Mouse (Mus musculus): ENCODE measurements around the gene Pawr.

The Pawr gene

DNA sequence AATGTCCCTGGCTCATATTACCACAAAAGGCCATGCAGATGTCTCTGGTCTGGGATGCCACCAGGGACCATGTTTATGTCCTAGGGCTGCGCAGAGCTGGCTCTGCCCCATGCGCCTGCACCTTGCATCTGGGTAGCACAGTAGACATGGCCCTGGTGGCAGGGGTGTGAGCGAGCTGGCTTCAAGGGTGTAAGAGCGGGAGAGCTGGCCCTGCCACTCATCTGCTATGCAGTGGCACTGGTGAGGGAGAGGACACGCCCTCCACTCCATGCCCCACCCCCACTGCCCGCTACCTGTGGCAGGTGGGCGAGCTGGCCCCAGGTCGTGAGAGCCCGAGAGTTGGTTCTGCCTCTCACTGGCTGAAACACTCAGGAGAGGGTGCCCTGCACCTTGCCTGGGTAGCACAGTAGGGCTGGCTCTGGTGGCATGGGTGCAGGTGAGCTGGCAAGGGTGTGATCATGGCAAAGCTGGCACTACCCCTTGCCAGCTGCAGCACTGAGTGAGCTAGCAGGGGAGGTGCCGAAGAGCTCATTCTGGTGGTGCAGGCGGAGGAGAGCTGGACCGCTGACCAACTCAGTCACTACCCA is 24.8 kb downstream of the Pawr start:
- no peak for DNase-seq (ENCODE audit: low spot score)

DNA sequence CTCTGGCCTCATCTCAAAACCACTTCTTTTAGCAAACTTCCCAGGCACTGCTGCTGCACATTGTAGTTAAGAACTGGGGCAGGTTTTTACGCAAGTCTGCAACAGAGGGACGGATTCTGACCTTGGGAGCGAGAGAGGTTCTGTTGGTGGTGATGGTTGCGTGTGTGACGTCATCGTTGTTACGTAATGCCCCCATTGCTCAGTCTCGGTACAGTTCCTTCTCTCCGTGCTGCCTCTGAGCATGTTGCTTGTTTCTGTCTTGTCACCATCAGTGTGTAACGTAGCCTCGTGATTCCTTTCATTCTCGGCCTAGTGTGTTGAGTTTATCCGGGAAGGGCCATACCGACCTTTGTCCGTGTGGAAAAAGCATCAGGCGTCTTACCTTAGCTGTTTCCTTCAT is 28.1 kb downstream of the Pawr start:
- DNase-seq (ENCODE audit: low spot score) = no peak

DNA sequence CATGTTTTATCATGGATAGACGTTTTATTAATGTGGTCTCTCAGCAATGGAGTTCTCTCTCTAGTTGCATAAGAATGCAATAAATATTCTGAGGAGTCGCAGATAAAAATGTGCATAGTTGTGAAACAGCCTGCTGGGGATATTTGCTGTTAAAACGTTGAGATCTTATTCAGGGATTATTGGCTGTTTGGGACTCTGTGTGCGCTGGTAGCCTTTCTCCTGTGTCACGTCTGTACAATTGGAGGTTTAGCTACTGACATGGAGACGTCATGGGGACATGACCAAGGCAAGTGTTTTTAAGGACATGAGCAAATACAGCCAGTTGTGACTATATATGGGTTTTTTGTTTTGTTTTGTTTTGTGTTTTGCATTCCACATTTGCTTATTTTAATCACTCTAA is 28.9 kb downstream of the Pawr start:
- DNase-seq (ENCODE audit: low spot score) = no peak

DNA sequence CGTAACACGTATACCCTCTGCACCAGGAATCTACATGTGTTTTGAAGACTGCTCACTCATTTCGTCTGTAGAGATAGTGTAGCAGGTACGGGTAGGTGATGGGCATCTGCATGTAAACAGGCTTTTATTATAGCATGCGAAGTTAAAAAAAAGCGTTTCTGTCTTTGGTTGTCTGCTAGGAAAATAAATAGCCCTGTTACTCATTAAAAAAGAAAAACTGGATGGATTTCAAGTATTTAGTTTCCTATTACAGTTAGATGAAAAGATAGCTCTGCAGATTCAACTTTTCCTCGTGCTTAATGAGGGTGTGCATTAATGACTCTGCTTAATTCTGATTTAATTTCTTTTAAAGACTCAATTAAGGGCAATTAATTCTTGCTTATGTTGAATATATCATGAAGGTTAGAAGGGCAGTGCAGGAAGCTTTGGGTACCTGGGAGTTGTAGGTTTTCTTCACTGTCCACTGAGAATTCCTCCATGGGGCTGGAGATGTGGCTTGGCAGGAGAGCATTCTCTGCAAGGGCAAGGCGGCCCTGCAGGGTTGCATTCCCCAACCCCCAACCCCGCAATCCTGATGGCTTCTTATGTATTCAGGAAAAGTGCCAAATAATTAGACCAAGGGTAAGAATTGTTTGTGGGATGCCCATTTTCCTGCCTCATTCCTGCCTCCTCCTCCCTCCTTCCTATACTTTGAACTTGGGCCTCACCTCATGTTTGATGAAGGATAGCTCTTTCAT is 29.7 kb downstream of the Pawr start:
- DNase-seq (ENCODE audit: low spot score) = no peak

DNA sequence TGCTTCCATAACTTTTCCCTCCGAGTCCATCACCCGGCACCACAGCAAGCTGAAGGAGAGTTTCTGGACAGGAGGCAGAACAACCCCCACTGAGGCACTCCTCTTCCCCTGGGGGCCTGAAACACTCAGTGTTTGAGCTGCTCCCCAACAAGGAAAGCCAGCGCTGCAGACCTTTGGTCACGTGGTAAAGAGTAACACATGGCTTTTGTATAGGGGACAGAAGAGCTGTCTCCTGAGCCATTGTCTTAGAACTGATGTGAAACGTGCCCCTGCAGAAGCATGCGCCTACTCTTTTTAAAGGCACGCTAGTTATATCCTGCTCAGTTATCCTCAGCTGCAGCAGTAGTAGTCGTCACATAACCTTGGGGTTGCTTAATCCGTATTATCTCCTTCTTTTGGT is 32.0 kb downstream of the Pawr start:
- DNase-seq (ENCODE audit: low spot score) = no peak

DNA sequence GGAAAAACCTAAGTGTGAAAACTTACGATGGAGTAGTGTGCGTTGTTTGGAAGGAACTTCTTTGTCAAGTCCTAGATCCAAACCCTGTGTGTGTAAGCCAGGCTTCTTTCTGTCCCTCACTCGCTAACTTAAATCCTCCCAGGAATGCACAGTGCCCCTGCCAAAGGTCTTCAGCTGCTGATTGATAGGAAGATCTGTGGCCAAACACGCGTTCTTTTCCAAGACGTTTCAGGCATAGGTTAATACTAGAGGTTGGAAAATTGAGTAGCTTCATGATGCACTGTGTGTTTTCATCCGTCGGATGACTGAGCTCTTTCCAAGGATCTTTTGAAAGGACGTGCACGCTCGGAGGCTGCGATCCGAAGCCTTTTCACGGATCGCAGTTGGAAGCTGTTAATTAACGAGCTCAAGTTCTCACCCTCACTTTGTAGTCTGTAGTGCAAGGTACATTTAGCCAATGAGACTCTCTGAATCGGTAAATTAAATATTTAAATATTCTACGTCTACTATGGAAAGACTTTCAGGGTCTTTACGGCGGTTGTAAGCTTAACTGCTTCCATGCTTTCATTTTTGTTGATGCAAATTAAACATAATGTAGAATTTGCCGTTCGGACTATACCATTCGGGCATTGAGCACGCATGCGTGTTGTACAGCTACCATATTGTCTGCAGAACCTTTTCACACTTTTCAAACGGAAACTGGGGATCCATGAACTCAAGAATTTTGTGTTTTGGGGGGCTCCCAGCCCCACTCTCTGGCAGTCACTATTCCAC is 33.2 kb downstream of the Pawr start:
- DNase-seq (ENCODE audit: low spot score) = no peak

DNA sequence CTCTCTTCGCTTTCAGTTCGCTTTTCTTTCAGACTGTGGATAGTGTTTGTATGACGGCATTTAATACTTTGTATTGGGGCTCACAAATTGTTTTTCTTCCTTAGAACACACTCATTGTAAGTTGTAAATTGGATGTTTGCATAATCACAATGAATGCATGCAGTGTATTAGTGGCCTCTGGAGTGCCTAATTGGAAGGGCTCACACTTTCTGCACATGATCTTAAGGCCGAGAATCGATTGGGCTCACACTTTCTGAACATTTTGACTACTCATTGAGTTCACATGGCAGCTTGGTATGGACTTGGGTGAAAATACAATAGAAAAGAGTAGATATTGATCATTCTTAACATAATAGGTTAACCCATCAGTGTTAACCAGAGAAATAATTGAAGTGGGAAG is 34.3 kb downstream of the Pawr start:
- DNase-seq (ENCODE audit: low spot score) = no peak

DNA sequence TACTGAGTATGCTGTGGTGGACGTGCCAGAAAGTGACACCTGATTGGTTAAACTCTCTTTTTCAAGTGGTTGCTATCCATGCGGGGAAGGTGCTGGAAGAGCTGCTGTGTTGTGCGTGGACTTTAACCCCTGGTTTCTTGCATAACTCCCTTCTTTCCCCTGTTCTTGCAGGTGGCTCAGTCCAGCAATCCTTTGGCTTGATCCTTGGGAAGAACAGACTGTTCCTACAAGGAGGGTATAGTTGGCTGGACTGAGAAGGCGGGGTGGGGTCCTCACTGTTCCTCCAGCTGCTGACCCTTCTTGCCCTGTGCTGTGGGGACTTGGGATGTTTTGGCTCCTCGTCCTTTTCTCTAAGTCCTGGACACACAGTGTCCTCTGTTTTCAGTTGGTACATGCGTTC is 36.4 kb downstream of the Pawr start:
- DNase-seq (ENCODE audit: low spot score) = no peak

DNA sequence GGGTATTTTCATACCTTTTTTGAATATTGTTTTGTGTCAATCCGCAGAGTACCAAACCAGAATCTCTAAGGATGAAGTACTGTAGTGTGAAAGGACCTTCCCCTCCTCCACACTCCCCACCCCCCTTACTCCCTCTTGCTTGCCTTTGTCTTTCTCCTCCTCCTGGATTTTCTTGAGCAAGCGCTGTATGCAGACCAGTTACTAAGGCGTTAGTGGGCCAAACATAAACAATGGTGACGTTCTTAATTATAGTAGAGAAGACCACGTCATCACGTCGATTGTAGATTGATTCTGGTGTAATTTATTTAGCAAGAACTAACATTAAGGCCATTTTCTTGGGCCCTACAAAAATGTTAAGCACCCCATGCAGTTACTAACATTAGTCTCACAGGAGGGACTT is 40.3 kb downstream of the Pawr start:
- DNase-seq (ENCODE audit: low spot score) = no peak

DNA sequence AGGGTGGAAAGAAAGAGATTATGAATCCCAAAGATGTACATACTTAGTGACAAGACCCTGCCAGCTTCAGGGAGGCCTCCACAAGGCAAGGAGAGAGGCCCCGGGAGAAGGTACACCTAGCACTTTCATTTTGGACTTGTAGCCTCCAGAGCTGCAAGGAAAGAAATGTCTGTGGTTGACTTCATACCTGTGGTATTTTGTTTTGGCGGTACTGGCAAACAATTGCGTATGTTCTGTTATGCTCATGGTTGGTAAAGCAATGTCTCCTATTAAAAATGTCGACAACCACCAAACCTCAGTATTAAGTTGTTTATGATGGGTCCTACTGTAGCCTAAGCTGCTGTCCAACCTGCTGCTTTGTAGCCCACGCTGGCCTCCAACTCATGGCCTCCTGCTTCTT is 40.9 kb downstream of the Pawr start:
- DNase-seq (ENCODE audit: low spot score) = no peak

DNA sequence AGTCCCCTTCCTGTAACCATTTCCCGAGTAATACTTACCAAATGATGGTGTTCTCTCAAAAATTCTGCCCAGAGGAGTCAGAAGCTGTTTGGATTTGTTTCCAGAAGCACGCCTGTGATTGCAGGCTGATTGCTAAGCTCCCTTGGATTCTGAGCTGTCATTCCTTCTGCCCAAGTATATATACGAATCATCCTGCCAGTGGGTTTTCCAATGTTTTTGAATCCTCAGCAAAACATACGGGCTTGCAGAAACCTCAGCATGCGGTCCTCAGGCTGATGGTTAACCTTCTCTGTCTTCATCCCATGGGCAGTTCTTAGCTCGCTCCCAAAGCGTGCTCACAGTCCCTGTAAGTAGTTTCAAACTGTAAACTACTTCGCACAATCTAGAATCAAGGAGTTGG is 43.9 kb downstream of the Pawr start:
- DNase-seq (ENCODE audit: low spot score) = no peak

DNA sequence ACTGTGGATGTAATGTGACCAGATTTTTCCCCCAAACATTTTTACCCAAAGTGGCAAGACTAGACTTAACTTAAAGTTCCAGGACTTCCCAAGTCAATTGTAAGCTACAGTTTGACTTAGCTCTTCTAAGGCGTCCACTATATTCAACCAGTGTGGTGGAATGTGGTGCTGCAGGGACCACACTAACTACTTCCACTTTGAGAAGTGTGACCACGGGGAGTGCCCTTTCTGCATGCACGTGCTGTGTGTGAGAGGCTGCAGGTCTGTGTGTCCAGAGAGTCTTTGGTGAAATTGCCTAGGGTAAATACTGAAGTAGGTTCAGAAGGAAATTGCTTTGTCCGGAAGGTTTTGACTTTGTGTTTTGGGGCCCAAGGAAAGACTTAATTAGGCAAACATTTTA is 44.4 kb downstream of the Pawr start:
- DNase-seq (ENCODE audit: low spot score) = no peak

DNA sequence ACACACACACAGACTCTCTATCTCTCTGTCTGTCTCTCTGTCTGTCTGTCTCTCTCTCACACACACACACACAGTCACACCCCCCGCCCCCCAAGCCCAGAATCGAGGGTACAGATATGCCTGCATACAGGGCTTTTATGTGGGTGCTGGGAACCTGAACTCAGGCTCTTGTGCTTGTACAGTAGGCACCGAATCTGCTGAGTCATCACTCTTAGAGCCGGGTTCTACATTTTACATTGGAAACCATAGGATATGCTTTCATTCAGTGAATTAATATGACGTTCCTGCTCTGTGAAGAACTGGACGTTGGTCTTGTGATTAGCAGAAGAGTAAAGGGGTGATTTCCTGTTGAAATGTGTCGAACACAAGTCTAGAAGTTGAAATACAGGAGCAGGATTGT is 45.4 kb downstream of the Pawr start:
- no peak for DNase-seq (ENCODE audit: low spot score)

DNA sequence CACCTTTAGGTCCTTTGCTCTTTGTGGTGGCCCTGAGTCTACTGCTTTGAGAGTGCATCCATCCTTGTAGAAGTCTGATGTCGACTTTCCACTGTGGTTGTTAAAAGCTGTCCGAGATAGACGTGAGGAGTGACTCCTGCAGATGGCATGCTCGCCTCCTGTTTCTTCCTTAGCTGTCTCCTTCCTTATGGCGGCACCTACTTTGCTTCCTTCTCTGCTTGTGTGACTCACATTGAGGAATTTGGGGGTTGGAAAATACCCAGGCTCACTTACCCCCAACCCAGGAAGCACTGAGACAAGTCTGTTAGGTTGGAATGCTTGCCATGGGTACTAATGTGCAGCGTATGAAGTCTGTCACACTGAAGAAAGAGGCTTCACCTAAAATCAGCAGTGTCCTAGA is 46.1 kb downstream of the Pawr start:
- DNase-seq (ENCODE audit: low spot score) = no peak

DNA sequence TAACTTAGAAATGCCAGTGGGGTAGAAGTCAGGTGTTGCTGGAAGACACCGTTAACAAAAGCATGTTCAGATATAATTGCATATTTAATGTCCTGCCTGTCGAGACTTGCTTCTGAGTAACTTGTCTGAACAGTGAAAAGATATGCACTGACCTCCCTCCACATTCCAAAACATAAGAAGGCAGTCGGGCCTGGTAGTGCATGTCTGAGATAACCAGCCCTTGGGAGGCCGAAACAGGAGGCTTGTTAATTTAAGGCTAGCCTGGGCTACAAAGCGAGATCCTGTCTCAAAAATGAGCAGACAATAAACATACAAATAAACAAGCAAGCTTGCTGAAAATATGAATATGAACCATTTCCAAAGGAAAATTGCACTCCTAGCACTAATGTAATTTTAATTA is 46.6 kb downstream of the Pawr start:
- no peak for DNase-seq (ENCODE audit: low spot score)

DNA sequence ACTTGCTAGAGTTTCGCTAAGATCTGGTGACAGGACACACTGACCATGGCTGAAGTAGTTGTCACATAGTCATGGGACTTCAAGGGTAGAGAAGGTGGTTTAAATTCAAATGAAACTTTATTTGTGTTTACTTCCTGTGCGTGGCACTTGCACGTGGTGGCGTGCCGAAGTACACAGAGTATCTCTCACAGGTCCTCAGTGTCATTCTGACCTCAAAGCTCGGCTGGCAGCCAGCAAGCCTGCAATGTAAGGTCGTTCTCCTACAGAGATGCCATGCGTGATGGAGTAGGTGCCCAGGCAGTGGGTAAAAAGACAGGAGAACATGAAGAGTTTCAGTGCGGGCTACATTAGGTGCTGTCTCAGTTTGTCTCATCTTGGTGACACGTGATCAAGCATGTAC is 48.8 kb downstream of the Pawr start:
- DNase-seq (ENCODE audit: low spot score) = no peak

DNA sequence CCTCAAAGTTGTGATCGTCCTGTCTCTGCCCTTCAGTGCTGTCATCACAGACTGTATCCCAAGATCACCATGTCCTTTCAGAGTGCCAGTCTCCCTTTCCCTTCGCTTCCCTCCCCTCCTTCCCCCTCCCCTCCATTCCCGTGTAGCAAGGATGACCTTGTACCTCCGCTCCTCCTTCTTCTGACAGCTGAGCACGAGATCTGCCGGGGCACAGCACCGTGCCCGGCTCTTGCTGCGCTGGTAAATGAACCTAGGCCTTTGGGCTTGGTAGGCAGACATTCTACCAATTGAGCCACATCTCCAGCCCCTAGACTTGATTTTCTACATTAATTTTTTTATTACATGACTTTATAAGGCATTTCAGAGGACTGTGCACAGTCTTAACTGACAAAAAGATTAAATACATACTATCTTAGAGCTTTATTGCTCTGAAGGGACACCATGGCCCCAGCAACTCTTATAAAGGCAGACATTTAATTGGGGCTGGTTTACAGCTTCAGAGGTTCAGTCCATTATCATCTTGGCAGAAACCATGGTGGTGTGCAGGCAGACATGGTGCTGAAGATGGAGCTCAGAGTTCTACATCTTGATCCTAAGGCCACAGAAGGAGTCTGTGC is 52.3 kb downstream of the Pawr start:
- no peak for DNase-seq (ENCODE audit: low spot score)

DNA sequence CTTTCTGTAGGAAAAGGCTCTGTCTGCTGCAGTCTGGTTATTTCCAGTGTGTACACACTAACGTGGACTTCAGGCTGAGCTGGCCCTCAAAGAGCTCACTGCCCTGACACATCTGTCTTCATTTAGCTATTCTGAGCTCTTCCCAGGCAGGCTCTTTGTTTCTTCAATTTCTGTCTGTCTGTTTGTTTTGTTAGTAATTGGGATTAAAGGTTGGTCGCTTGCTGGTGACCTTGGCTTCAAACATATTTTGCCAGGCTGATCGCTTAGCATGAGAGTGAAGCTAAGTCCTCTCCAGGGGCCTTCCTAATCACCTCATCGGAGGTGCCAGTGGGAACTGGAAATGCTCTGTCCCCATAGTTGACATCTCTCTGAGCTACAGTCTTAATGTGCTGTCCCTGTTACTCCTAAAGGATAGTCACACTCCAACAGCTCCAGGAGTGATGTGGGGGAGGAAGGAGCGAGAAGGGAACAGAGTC is 53.6 kb downstream of the Pawr start:
- no peak for DNase-seq (ENCODE audit: low spot score)

DNA sequence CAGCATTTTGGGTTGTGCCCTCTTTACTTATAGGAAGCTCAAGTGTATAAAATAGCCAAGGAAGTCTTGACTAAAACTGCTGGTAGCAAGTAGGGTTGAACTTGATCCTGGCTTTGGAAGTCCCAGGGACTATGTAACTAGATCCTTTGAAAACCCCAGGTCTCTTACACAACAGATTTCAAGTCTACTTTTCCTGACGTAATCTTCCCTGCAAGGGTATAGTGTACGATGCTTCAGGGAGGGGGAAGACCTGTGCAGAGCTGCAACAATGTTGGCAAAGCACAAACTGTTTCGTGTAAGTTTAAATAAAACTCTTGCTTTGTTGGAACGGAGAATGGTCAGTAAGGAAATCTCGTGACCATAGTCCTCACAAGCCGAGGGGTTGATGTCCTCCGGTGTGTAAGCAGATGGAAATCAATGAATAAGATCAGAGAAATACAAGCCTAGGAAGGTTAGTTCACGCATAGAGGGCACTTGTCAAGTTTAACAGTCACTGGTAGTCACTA is 56.5 kb downstream of the Pawr start:
- DNase-seq (ENCODE audit: low spot score) = no peak

DNA sequence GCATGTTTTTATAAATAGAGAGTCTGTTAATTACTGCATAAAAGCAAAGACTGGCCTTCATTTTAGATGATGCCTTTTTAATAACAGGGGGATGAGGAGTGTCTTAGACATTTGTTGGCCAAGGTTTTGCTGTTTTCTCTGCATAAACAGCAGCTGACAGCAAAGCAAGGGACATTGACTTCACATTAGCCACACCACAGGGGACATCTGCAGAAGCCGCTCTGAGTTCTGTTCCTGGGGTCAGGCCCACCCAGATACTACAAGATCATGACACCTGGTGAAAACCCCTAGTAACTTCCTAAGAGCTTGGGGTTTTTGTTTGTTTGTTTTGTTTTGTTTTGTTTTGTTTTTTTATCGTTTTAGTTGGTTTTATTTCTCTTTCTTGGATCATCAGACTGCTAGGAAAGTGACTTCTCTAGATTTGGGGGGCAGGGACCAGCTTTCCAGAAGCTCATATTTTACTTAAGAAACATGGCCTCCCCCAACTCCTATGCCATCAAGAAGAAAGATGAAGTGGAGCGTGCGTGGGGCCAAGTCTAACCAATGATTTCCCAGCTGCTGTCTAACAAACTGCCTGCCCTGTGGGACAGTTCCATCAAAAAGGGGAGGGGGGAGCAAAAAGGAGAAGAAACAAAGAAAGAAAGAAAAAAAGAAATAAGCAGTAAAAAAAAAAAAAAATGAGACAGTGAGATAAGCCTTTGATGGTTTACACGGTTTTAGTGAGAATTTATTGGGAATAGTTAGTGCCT is 57.4 kb downstream of the Pawr start:
- DNase-seq (ENCODE audit: low spot score) = no peak

DNA sequence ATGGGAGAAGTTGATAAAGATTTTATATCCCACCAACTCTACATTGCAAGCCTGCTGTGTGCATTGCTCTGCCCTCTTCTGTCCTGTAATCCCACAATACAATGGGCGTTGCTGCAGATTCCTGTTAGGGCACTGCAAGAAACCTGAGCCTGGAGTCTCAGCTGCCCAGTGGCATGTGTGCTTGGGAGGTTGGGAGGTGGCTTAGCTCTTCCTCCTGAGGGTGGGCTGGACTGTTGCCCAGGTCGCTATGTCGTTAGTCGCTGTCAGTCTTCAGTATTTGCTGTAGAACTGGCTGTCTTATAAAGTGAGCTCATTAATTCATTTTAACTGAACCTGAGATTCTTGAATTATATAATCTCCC is 58.0 kb downstream of the Pawr start:
- no peak for DNase-seq (ENCODE audit: low spot score)

DNA sequence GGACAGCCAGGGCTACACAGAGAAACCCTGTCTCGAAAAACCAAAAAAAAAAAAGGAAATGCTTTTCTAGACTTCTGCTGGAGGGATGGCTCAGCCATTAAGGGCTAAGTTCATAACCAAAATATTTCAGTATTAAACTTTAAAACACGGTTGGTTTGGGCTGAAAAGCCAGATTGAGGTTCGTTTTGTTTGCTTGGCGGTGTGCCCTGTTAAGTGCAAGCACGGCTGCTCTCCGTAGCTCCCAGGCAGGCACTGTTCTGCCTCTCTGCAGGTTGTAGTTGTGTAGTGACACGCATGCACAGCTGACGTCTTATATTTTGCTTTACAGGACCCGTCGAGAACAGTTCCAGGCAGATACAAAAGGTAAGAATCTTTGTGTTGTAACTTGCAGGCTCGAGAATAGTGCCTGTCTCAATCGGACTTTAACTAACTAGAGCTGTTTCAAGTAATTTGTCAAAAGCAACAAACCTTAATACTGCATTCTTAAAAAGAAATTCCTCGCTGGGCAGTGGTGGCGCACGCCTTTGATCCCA is 59.5 kb downstream of the Pawr start:
- DNase-seq (ENCODE audit: low spot score) = no peak
